Mouse (Mus musculus) cerebellum, postnatal 4 days (tissue): ENCODE measurements at regions not wholly inside any gene's neighbourhood (a gene's known extent, or its start where the extent isn't known, plus 50 kb on each side); places are given as distances from the start of the nearest gene placed in this dataset.
"Not testable (repeated sequence)": the region's sequence is repeated elsewhere in the genome, so short reads cannot be mapped to it uniquely, and the experiment has no call there.

Source experiments
- DNase-seq, 2 experiments: peaks; one replicate each; pipeline ENCODE4 v3.0.0; 2022; ENCODE audit warnings: low spot score in 2 of 2, mixed read lengths in 1 of 2

DNA sequence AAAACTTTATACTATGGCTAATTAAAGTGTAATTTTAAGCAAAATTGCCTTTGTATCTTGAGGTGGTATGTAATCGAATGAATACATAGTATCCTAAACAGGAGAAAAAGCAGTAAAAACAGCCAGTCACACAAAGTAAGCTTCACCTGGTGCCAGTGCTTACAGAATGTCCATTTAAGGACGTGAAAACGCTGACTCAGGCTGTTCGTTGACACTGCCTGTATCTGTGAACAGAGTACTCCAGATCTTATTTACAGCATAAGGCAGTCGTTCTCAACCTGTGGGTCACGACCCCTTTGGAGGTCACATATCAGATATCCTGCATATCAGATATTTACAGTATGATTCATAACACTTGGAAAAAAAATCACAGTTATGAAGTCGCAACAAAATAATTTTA is 194.8 kb downstream of the Wdr20rt start:
- DNase-seq: no peak

DNA sequence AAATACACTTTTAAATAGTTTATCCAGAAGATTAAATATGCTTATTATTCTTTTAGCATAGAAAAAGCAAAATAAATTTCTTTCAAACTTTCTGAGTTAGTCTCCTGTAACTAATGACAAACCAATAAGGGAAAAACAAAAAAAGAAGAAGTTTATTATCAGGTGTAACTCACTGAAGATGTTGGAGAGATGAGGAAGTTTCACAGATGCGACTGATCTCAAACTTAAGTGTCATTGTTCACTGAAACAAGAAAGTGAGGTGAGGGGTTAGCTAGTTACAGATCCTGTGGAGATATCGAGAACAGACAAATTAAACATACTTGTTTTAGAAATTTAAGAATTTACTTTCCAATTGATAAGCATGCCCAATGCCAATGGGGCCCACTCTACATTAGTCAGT is 199.2 kb downstream of the Wdr20rt start:
- no peak for DNase-seq

DNA sequence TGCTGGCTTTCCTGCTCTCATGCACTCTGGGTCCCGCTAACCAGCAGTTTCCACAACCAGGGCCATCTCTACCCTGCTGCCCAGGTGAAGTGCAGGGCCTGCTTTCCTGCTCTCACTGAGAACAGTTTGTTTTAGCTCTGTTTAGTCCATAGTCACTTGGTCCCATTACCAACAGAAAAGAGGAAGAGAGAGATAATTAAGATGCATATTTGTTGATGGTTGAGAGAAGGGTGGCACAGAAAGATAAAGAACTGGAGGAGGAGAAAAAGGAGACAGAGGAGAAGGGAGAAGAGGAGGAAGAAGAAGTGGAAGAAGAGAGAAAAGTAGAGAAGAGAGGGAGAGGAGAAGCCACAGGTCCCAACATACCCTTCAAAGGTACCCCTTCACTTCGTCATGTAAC is 200.1 kb downstream of the Wdr20rt start:
- no peak for DNase-seq

DNA sequence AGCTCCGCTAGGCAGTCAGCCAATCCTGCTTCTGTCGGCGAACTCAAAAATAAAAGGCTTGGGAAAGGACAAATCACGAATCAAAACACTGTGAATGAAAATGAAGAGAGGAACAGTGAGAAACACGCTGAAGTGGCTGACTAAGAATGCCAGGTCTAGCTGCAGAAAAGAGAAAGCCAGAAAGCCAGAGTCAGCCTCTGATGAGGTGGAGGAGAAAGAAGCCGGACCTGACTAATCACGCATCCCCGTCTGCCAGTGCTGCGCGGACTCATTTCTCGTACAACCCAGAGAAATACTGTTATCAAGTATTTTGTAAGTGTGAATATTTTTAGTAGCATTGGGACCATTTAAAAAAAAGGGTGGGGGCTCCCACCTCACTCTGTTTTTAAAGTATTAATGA is 201.6 kb downstream of the Wdr20rt start:
- DNase-seq: no peak

DNA sequence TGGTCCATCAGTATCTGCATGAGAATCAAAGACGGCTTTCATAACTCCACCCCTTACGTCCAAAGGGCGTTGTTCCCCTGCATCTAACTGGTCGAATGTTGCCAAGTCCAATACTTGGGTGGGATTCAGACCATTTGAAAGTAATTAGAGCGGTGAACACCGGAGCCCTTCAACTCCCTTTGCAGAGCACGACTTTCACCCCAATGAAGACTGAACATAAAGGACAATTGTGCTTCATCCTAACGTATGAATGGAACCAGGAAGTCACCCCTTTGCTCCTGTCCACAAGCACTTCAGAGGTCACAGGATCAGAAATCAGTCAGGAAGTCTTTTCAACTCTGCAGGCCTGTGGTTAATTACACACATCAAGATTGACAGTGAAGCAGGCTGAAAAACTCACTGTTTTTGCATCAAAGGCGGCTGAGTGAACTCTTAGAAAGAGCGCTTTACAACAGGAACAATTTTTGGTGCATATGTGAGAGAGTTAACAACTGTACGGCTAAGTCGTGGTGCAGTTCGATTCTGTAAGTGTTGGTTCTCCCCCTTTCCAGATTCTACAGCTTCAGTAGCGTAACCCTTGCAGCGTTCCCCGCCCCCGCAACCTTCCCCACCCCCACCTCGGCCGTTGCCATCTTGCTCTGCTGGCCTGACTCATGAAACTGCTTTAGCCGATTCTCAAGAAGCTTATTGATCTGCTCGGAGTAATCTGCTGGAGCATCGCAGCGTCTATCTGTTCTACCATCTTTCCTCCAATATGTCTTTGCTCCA is 203.1 kb downstream of the Wdr20rt start:
- DNase-seq: no peak

DNA sequence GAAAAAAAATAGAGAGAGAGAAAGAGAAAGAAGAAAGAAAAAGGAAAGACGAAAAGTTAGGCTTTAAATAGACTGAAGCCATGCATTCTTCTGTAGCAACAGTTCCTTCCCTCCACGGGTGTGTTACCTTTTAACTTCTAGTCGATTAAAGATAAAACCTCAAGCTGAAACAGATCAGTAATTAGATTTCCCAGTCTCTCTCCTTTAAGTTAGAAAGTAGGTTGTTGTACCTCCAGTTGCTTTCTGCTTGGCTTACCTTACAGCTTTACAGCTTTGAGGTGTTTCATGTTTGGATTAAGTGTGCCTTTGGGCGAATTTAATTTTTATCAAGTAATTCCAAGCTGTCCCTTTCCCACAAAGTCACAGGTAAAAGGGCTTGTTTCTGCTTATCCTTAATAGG is 225.5 kb downstream of the Wdr20rt start:
- no peak for DNase-seq

DNA sequence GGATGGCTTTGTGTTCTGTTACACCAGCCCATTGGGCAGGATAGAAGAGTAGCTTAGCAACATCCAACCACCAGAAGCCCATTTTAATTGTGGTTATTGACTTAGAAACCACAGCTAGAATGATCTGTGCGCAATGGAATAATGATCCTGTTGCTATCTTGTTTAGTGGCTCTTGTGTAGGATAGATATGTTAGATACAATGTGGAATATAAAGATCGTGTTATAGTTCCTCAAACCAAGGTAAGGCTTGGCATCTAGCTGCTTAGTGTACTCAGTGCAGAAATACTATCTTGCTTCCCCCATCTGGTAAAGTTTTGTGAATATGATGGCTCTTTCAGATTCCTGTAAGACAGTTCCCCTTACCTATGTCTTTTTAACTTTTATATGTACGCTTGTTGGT is 230.4 kb downstream of the Wdr20rt start:
- no peak for DNase-seq

DNA sequence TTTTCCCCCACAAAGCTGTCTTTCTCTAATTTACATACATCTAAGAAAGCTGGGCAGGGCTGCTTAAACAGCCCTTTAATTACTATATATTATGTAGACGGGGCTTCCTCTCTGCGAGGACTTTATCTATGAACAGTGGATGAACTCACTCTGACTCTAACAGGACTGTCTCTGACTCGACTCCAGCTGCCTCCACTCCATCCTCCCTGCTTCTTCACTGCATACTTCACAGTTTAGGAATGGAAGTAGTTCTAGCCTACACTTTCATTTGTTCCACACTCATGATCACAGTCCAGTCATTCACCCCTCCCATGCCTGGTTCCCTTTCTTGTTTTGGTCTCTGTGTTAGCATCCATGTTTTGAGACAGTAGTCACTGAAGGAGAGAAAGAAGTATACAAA is 231.6 kb downstream of the Wdr20rt start:
- no peak for DNase-seq

DNA sequence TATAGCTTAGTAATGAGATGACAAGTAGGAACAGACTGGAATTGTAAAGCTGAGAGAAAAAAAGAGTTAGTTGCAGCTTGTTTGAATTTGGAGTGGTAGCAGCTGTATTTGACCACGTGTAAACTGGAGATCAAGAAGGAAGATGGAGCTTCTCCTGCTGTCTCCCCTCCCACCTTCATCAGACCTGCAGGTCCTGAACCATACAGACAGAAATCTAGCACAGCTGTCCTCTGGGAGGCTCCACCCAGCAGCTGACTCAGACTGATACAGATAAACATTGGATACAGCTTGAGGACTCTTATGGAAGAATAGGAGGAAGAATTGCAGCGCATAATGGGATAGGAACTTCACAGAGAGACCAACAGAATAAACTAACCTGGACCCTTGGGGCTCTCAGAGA is 238.9 kb downstream of the Wdr20rt start:
- no peak for DNase-seq

DNA sequence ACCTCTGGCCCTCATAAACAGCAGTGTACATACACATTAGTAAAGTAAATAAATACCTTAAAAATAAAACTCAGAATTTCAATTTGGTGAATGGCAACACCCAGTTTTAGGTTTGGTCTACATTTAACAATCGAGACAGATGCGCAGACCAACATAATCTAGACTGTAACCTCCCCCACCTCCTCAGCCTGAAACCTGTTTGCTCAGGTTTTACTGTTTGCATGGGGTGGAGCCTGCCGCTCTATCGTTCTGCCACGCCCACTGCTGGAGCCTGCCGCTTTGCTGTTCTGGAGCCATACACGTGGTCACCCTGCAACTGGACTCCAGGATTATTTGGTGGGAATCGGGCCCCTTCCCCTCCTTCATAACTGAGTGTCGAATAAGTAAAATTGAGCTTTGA is 253.4 kb downstream of the Wdr20rt start:
- not testable (repeated sequence) for DNase-seq

DNA sequence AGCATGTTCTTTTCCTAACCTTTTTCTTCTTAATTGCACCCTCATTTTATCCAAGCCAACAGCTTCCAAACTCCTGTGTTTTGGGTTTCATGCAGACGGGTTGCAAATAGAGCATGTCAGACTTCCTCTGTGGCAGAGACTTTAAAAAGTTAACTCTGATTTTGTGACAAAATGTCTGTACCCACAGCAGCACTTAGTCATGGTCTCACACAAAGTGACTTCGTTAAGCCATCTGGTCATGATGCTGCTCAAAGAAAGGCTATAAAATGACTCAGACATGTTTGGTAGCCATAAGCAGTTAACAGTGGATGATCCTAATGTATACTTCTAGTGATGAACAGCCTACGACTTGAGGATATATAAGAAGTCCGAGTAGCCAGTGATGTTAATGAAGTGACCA is 255.5 kb downstream of the Wdr20rt start:
- DNase-seq: no peak

DNA sequence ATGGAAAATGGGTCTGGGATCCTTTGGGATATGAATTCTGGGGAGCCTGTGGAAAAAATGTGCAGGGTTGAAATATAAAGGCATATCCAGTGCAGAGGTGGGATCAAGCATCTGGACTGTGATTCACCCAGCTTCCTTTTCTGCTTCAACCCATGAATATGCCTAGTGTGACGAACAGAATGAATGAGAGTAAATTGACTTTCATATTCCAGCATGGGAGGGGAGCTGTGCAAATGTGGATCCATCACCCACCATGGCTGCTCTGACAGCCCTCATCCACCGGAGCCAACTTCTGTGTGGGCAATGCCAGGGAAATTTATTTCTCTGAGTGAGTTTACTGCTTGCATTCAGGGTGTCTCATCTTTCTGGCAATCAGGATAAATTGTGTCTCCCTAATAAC is 265.8 kb downstream of the Wdr20rt start:
- DNase-seq: no peak

DNA sequence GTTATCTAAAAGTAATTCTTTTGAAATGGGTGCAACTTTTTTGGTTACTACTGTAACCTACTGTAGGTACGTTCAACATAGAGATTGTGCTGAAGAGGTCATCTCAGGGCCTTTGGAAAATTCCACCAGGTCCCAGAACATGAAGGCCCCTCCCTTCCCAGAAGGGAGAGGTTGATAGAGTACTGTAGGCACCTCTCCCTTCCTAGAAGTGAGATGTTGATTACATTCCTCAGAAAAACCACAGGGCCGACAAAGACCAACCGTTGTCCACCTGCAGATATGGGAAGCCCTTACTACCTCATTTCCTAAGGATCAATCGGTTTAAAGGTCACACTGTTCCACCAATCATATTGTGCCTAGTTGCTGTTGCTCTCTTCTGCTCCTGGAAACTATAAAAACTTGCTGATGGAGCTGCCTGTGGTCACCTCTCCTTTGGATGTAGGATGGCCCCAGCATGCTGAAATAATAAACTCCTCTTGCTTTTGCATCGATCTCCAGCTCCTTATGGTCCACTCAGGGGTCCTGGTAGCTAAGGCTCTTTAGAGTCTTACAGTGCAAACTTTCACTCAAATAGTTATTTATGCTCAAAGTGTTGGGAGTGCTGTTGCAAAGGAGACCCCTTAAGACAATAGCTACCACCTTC is 269.2 kb downstream of the Wdr20rt start:
- DNase-seq: no peak

DNA sequence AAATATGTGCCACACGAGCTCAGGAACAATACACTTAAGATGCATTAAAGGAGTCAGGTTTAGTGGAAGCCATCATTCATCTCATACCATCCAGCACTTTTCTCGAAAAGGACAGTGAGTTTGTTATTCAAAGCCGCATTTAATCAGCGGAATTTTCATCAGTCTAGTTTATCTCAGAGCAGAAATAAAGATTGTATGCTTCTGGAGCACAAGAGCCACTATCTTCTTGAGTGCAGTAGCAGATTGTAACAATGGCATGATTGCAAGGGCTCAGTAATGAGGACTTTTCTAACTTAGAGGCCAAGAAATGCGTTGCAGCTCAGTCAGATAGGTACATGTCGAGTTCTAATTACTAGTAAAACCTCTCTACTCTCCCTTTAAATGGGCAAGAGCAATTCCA is 271.3 kb downstream of the Wdr20rt start:
- DNase-seq: no peak

DNA sequence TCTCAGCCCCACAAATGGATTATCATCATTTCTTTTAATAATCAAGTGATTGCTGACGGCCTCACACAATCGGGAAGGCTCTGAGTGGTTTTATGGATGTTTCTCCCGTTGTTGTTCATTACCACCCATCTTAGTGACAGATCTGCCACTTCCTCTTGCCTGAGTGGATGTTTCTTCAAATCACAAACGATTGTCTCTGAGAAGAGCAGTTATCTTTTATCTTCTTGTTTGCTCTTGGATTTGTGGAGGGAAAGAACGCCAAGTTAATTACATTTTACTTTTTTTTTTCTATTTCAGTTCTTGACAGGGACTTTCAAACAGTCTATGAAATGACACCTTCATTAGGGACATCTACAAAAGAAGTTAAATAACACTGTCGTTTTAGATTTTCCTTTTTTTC is 272.3 kb downstream of the Wdr20rt start:
- no peak for DNase-seq

DNA sequence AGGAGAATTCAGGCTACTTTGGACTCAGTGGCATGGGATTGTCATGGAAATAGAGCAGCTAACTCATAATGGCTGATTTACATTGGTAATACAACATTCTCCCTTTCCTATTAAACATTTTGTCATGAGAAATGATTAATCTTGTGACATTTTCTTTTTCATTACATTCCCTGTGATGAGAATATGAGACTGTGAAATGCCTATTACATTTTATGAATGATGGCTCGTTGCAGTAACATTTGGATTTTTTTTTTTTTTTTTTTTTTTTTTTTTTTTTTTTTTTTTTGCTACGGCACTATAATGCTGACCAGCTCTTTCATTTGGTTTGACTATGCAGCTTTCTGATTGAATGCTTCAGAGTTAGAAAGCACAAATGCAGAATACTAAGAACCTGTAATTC is 276.1 kb downstream of the Wdr20rt start:
- no peak for DNase-seq

DNA sequence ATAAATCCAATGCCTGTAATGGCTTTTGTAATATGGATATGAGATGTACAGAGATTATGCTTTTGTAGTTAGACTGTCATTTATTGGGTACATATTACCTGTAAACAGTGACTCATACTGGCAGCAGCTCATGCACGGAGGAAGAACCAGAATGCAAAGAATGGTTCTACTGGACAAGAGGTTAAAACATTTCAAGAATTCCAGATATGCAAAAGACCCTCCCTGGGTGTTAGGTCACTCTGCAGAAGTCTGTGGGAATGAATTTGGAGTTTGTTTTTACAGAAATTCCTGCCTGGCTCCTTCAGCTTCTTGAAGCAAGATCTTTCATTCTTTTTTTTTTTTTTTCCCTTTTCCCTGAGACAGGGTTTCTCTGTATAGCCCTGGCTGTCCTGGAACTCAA is 276.7 kb downstream of the Wdr20rt start:
- no peak for DNase-seq

DNA sequence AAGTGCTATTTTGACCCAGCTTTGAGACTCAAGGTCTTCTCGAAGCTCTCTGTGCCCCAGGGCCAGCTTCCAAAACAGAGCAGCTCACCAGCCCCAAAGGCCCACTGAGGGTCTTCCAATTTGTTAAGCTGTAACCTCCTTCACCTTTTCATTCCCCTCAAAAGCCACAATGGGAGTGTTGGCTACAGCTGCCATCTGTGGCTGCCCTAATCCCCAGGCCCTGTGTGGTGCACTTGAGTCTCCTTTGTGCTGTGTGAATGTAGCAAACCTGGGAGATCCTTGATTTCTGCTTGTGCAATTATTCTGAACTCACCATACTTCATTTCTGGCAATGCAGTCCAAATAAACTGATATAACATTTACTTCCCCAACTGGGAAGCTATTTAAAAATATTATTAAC is 287.8 kb downstream of the Wdr20rt start:
- DNase-seq: no peak

DNA sequence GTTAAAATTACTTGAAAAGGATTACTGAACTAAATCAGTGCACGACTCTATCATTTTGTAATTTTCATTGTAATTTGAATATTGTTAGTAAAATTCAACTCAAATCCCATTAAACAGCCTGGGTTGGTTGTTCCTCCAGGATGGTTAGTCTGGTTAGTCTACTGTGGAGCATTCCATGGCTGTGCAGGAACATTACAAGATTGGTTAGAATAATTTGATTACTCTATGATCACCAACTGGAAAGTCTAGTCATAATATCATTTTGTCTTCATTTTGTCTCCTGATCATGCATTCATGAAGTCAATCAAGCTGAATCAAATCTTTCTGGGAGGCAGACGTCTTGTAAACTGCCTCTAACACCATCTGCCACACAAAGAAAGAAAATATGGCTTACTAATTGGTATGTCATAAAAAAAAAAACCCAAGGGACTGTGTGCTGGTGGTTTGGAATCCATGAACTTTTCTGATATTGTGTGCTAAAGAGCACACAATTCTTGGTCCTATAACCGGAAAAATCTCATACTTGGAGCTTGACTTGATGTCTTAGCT is 308.9 kb downstream of the Wdr20rt start:
- no peak for DNase-seq

DNA sequence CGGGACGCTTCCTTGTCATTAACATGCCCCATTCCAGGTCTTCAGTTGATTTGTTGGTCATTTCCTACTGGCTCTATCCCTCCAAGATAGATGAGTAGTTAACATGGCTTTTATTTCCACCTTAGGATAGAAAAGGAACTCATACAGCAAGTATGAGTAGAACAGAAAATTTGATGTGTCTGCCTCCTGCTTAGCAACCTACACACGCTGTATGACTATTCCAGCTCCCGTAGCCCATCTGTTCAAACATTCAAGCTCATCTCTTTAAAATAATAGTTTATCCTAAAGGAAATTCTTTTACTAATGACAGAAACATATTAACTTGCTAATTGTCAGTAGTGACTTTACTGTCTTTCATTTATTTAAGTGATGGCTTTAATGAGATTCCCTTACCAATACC is 323.0 kb downstream of the Wdr20rt start:
- no peak for DNase-seq

DNA sequence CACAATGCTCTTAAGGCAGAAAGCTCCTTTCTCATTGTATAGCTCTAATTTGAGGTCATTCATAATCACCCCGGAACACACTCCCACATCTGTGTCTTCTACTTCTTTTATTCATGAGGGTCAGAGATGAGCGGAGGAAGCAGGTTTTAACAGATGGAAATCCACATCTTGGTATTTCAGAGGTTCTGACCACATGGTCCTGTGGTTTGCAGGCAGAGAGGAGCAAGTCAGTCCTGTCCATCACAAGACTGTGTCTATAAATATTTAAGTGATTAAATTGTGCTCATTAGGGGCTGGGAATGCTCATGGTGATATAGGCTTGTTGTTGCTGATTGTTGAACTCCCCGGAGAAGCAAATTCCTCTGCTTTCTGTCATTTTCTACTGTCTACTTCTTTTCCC is 326.9 kb downstream of the Wdr20rt start:
- DNase-seq: no peak

DNA sequence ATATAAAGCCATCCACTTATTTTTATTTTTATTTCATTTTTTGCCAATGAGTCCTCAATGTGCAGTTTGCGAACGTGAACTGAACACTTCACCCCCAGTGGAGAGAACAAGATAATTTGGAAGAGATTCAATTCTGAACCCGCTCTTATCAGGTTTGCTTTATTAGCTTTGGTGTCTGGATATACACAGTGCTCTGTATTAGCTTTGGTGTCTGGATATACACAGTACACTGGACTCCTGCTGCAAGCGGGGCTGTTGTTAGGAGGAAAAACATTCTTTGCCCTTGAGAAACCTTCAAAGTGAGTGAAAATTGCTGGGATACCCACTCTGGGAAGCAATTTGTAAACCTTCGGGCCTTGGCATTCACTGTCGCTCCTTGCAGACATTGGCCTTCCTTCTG is 333.7 kb downstream of the Wdr20rt start:
- no peak for DNase-seq

DNA sequence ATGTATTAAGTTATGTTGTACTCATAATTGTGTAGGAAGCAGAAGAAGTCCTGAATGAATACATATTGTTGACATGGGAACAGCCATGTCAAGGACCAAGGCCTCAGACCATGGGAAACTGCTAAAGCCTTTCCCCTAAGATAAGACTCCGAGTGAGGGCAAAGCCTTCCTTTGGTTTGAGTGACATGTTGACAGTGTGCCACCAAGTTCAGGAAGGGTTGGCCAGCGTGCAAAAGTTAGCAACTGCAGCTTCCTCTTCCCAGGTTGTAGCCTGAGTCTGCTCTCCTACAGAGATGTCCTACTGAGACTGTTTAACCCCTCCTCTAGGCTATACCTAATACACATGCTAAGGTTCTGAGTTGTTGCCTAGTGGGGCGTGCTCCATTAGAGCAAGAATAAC is 334.5 kb downstream of the Wdr20rt start:
- no peak for DNase-seq

DNA sequence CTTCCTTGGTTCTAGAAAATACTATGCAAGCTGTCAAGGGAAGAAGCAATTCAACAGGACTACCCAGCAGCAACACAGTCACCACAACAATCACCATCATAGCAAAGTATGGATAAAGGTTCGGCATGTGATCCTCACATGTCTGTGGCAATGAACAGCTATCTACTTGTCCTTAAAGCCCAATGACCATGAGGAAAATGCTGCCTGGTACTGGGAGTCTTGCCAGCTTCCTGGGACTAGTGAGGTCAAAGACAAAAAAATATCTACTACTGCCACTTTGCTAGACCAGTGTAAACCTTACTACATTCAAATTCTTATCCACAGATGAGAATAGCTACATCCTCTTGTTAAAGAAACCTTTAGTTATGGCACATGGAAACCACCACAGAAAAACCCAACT is 346.3 kb downstream of the Wdr20rt start:
- DNase-seq: no peak
